15 mouse cellular contexts compared by ENCODE assay signal in genomic region chr3:138787758-138788488, GRCm38 (mm10). TPM values are rescaled to one million over a fixed set of nuclear protein-coding genes. Genes with fewer than 3 reads are reported as not detected.
DNase-seq lines count a peak whose midpoint lies in the region; ATAC-seq and TF ChIP-seq lines count a peak whose summit lies in the region.
"Had no signal": no experiment of that assay in that cellular context is flagged by ENCODE, and none has a peak within 500 bp of the region (broad histone marks: within the 10 kb centered on the region; RNA-seq: fewer than 3 reads in every experiment).

No protein-coding gene starts in this region.

- no peaks in the 10 kb centered on the region for H3K36me3 ChIP-seq in midbrain, embryonic 12.5 days
- no peaks in the 10 kb centered on the region for H3K36me3 ChIP-seq in midbrain, embryonic 16.5 days (ENCODE audit: control insufficient read depth, insufficient read depth, low read length)
- no peaks in the 10 kb centered on the region for H3K36me3 ChIP-seq in midbrain, postnatal 0 days (ENCODE audit: insufficient read depth, low read length)
- H3K36me3 ChIP-seq: embryonic facial prominence, embryonic 15.5 days; liver, embryonic 13.5 days; neural tube, embryonic 13.5 days had no signal

- H3K4me1 ChIP-seq in midbrain, embryonic 12.5 days, result peaks cover 20% of the 10 kb centered on the region
- H3K4me1 ChIP-seq in midbrain, embryonic 16.5 days (ENCODE audit: control insufficient read depth, insufficient read depth, low read length), result peaks cover 21% of the 10 kb centered on the region
- peaks cover 5% of the 10 kb centered on the region; the same call in 1 of the 2 replicates for H3K4me1 ChIP-seq in midbrain, postnatal 0 days (ENCODE audit: insufficient read depth, low read length)
- H3K4me1 ChIP-seq: liver, embryonic 13.5 days had no signal

- H3K27ac ChIP-seq in midbrain, embryonic 12.5 days (replicated peaks), result no peak overlapping the region
- no peak overlapping the region for H3K27ac ChIP-seq in midbrain, embryonic 16.5 days (ENCODE audit: low read length)
- no peak overlapping the region for H3K27ac ChIP-seq in midbrain, postnatal 0 days (ENCODE audit: low read depth, low read length)
- H3K27ac ChIP-seq: embryonic facial prominence, embryonic 15.5 days; hindbrain, postnatal 0 days; liver, embryonic 13.5 days; neural tube, embryonic 13.5 days had no signal

- peak; percentile 53 for ATAC-seq in midbrain, embryonic 12.5 days (ENCODE audit: low FRiP score, low read depth)
- no peak for ATAC-seq in midbrain, embryonic 16.5 days
- ATAC-seq in midbrain, postnatal 0 days (ENCODE audit: low FRiP score), result peak; percentile 66
- ATAC-seq: hindbrain, postnatal 0 days had no signal

- 85% methylated on average over 18 of the region's 18 CpGs for WGBS in midbrain, embryonic 12.5 days
- 86% methylated on average over 17 of the region's 18 CpGs for whole genome bisulfite sequencing in midbrain, embryonic 16.5 days
- 86% methylated on average over 17 of the region's 18 CpGs for WGBS in midbrain, postnatal 0 days

- H3K27me3 ChIP-seq in midbrain, embryonic 12.5 days, result no peaks in the 10 kb centered on the region
- no peaks in the 10 kb centered on the region for H3K27me3 ChIP-seq in midbrain, embryonic 16.5 days (ENCODE audit: control insufficient read depth, insufficient read depth, low read depth, low read length)
- no peaks in the 10 kb centered on the region for H3K27me3 ChIP-seq in midbrain, postnatal 0 days (ENCODE audit: insufficient read depth, low read length)
- H3K27me3 ChIP-seq: embryonic facial prominence, embryonic 15.5 days; liver, embryonic 13.5 days; neural tube, embryonic 13.5 days had no signal

- H3K4me3 ChIP-seq in midbrain, embryonic 12.5 days, result no peak overlapping the region
- H3K4me3 ChIP-seq in midbrain, embryonic 16.5 days (ENCODE audit: low read depth, low read length), result no peak overlapping the region
- no peak overlapping the region for H3K4me3 ChIP-seq in midbrain, postnatal 0 days (ENCODE audit: low read depth, low read length)
- H3K4me3 ChIP-seq: embryonic facial prominence, embryonic 15.5 days; liver, embryonic 13.5 days; neural tube, embryonic 13.5 days had no signal

- no peak overlapping the region for H3K4me2 ChIP-seq in midbrain, embryonic 12.5 days (replicated peaks)
- H3K4me2 ChIP-seq in midbrain, embryonic 16.5 days (ENCODE audit: low read length), result no peak overlapping the region
- H3K4me2 ChIP-seq in midbrain, postnatal 0 days (ENCODE audit: low read depth, low read length, poor library complexity, severe bottlenecking), result no peak overlapping the region
- H3K4me2 ChIP-seq: embryonic facial prominence, embryonic 15.5 days; liver, embryonic 13.5 days; neural tube, embryonic 13.5 days had no signal

- H3K9me3 ChIP-seq in midbrain, embryonic 12.5 days, result 0 out of 2 replicates have a peak, but pooled peaks cover 7% of the 10 kb centered on the region
- H3K9me3 ChIP-seq in midbrain, embryonic 16.5 days (replicated peaks; ENCODE audit: control insufficient read depth, low read length, poor library complexity, severe bottlenecking), result no peaks in the 10 kb centered on the region
- H3K9me3 ChIP-seq in midbrain, postnatal 0 days (ENCODE audit: low read length), result no peaks in the 10 kb centered on the region
- H3K9me3 ChIP-seq: embryonic facial prominence, embryonic 15.5 days; liver, embryonic 13.5 days; neural tube, embryonic 13.5 days had no signal

- peak; percentile 58 for DNase-seq in layer of hippocampus, adult 11-12 months (ENCODE audit: low spot score)
- no peak for DNase-seq in layer of hippocampus, postnatal 25 days (ENCODE audit: extremely low spot score in 1 of 2, low spot score in 1 of 2)
- peak; percentile 78 for DNase-seq in brain, adult 2 months (ENCODE audit: low read depth, low spot score)
- DNase-seq in midbrain, postnatal 0 days (ENCODE audit: low spot score), result no peak
- DNase-seq in gastrocnemius, postnatal 4 days (ENCODE audit: low spot score in 2 of 2), result no peak
- DNase-seq: adrenal gland, adult 2 months; heart, adult 11 months; kidney, adult 8-10 months; liver, embryonic 13.5 days; thymus, postnatal 4 days had no signal

- no peak for TF ChIP-seq CTCF in midbrain, postnatal 0 days (IDR thresholded peaks at IDR 0.05)

- no peak overlapping the region for H3K9ac ChIP-seq in midbrain, embryonic 12.5 days (replicated peaks)
- H3K9ac ChIP-seq in midbrain, embryonic 16.5 days (ENCODE audit: low read depth, low read length), result no peak overlapping the region
- H3K9ac ChIP-seq in midbrain, postnatal 0 days (replicated peaks; ENCODE audit: low read length, poor library complexity, severe bottlenecking), result no peak overlapping the region
- H3K9ac ChIP-seq: embryonic facial prominence, embryonic 15.5 days; liver, embryonic 13.5 days; neural tube, embryonic 13.5 days had no signal

RNA-seq across cellular contexts. Expression of gene Tspan5, which starts 45.9 kb away (rescaled TPM):
- total RNA-seq in layer of hippocampus, postnatal 25 days (2021), result 100 to 1,000 TPM; 201 to 205 TPM
- polyA plus RNA-seq in midbrain, embryonic 12.5 days (2016; fragmentation: Nextera tagmentation; extraction: Ambion mirVana), result 55.3 and 65.9 TPM in 2 replicates
- 96.3 and 101 TPM in 2 replicates for polyA plus RNA-seq in midbrain, embryonic 16.5 days (2015; fragmentation: Nextera tagmentation; extraction: Ambion mirVana)
- 156 and 165 TPM in 2 replicates for total RNA-seq in midbrain, postnatal 0 days (2014; rRNA removed)
- polyA plus RNA-seq in midbrain, postnatal 0 days (2015; fragmentation: Nextera tagmentation; extraction: Ambion mirVana), result 97.8 and 99.4 TPM in 2 replicates
- total RNA-seq in gastrocnemius, postnatal 4 days (2021), result 10 to 100 TPM; 16.3 to 17.5 TPM

Comparison
In these comparisons a context has a peak if more than half of its experiments do, and no peak if none do; other contexts are left out.
1. DNase-seq: peak in layer of hippocampus, adult 11-12 months (single experiment) and brain, adult 2 months (single experiment); none in layer of hippocampus, postnatal 25 days (0 of 2), midbrain, postnatal 0 days (single experiment) and gastrocnemius, postnatal 4 days (0 of 2).